Mouse (Mus musculus): ENCODE data around the gene Kcnj12. TPM values are rescaled to one million over a fixed set of nuclear protein-coding genes. Genes with fewer than 3 reads are reported as not detected.

The Kcnj12 gene
- 0.16 and 0.33 TPM in 2 replicates for polyA plus RNA-seq (2014; fragmentation: Nextera tagmentation; extraction: Ambion mirVana)

- no peak for ATAC-seq (ENCODE audit: low FRiP score)
- no peak within 1 kb of the TSS for H3K27ac ChIP-seq (ENCODE audit: low read depth, low read length)
Measured at GRCm38 (mm10) chr11:61022550-61023391, at the start of gene Kcnj12. Kcnj12 (plus strand) TSS chr11:61022564.

GRCm38 (mm10) chr11:60975097-60975496, 47.3 kb upstream of the Kcnj12 start:
- ATAC-seq (ENCODE audit: low FRiP score): no peak
- no peaks in the 10 kb centered on the region for H3K4me1 ChIP-seq (ENCODE audit: control insufficient read depth, insufficient read depth, low read length)
- WGBS: 84% methylated on average over 11 of the region's 11 CpGs

More at GRCm38 (mm10) chr11:61022550-61023391, at the start of gene Kcnj12:
- no peak for DNase-seq (ENCODE audit: low spot score, missing footprints)
- no peaks in the 10 kb centered on the region for H3K36me3 ChIP-seq (ENCODE audit: control insufficient read depth, insufficient read depth, low read length)
- peak within 1 kb of the TSS; percentile 42 for H3K4me3 ChIP-seq (ENCODE audit: low read depth, low read length)
- H3K9ac ChIP-seq (ENCODE audit: low read length): no peak within 1 kb of the TSS
- no peaks in the 10 kb centered on the region; the same call in 1 of the 2 replicates for H3K4me1 ChIP-seq (ENCODE audit: control insufficient read depth, insufficient read depth, low read length)
- no peaks in the 10 kb centered on the region for H3K9me3 ChIP-seq (ENCODE audit: control insufficient read depth, low read length)
- peaks cover 48% of the 10 kb centered on the region for H3K27me3 ChIP-seq (ENCODE audit: control insufficient read depth, insufficient read depth, low read length)
- WGBS: under 1% methylated on average over 79 of the region's 81 CpGs
- H3K4me2 ChIP-seq: peak within 1 kb of the TSS; percentile 74

GRCm38 (mm10) chr11:60976234-60976633, 46.1 kb upstream of the Kcnj12 start:
- no peak overlapping the region for H3K4me2 ChIP-seq
- H3K27me3 ChIP-seq (ENCODE audit: control insufficient read depth, insufficient read depth, low read length): no peaks in the 10 kb centered on the region
- no peaks in the 10 kb centered on the region for H3K36me3 ChIP-seq (ENCODE audit: control insufficient read depth, insufficient read depth, low read length)
- no peak overlapping the region for H3K27ac ChIP-seq (ENCODE audit: low read depth, low read length)
- H3K4me3 ChIP-seq (ENCODE audit: low read depth, low read length): no peak overlapping the region
- 80% methylated on average over 2 of the region's 2 CpGs for WGBS
- DNase-seq (ENCODE audit: low spot score, missing footprints): no peak
- H3K4me1 ChIP-seq (ENCODE audit: control insufficient read depth, insufficient read depth, low read length): no peaks in the 10 kb centered on the region
- H3K9ac ChIP-seq (ENCODE audit: low read length): no peak overlapping the region
- no peaks in the 10 kb centered on the region for H3K9me3 ChIP-seq (ENCODE audit: control insufficient read depth, low read length)
- ATAC-seq (ENCODE audit: low FRiP score): no peak

More at GRCm38 (mm10) chr11:60975097-60975496, 47.3 kb upstream of the Kcnj12 start:
- Histone ChIP-seq H3K27me3 (ENCODE audit: control insufficient read depth, insufficient read depth, low read length) (no peaks in the 10 kb centered on the region), H3K27ac (ENCODE audit: low read depth, low read length) (no peak overlapping the region), H3K36me3 (ENCODE audit: control insufficient read depth, insufficient read depth, low read length) (no peaks in the 10 kb centered on the region), H3K9me3 (ENCODE audit: control insufficient read depth, low read length) (no peaks in the 10 kb centered on the region), H3K4me3 (ENCODE audit: low read depth, low read length) (no peak overlapping the region), H3K4me2 (no peak overlapping the region), H3K9ac (ENCODE audit: low read length) (no peak overlapping the region)
- no peak for DNase-seq (ENCODE audit: low spot score, missing footprints)

GRCm38 (mm10) chr11:60976742-60977141, 45.6 kb upstream of the Kcnj12 start:
- Histone ChIP-seq H3K4me2 (no peak overlapping the region), H3K9ac (ENCODE audit: low read length) (no peak overlapping the region), H3K36me3 (ENCODE audit: control insufficient read depth, insufficient read depth, low read length) (no peaks in the 10 kb centered on the region), H3K9me3 (ENCODE audit: control insufficient read depth, low read length) (no peaks in the 10 kb centered on the region), H3K4me1 (ENCODE audit: control insufficient read depth, insufficient read depth, low read length) (no peaks in the 10 kb centered on the region), H3K27me3 (ENCODE audit: control insufficient read depth, insufficient read depth, low read length) (no peaks in the 10 kb centered on the region), H3K27ac (ENCODE audit: low read depth, low read length) (no peak overlapping the region), H3K4me3 (ENCODE audit: low read depth, low read length) (no peak overlapping the region)
- ATAC-seq (ENCODE audit: low FRiP score): no peak
- 9% methylated on average over 8 of the region's 8 CpGs for WGBS
- DNase-seq (ENCODE audit: low spot score, missing footprints): no peak

GRCm38 (mm10) chr11:60977153-60977552, 45.2 kb upstream of the Kcnj12 start:
- Histone ChIP-seq H3K4me3 (ENCODE audit: low read depth, low read length) (no peak overlapping the region), H3K27ac (ENCODE audit: low read depth, low read length) (no peak overlapping the region), H3K9ac (ENCODE audit: low read length) (no peak overlapping the region), H3K4me2 (no peak overlapping the region), H3K36me3 (ENCODE audit: control insufficient read depth, insufficient read depth, low read length) (no peaks in the 10 kb centered on the region), H3K27me3 (ENCODE audit: control insufficient read depth, insufficient read depth, low read length) (no peaks in the 10 kb centered on the region), H3K9me3 (ENCODE audit: control insufficient read depth, low read length) (no peaks in the 10 kb centered on the region), H3K4me1 (ENCODE audit: control insufficient read depth, insufficient read depth, low read length) (no peaks in the 10 kb centered on the region)
- WGBS: 41% methylated on average over 3 of the region's 3 CpGs
- no peak for ATAC-seq (ENCODE audit: low FRiP score)
- no peak for DNase-seq (ENCODE audit: low spot score, missing footprints)

GRCm38 (mm10) chr11:60978658-60979057, 43.7 kb upstream of the Kcnj12 start:
- Histone ChIP-seq H3K4me1 (ENCODE audit: control insufficient read depth, insufficient read depth, low read length) (no peaks in the 10 kb centered on the region), H3K9ac (ENCODE audit: low read length) (no peak overlapping the region), H3K9me3 (ENCODE audit: control insufficient read depth, low read length) (no peaks in the 10 kb centered on the region), H3K36me3 (ENCODE audit: control insufficient read depth, insufficient read depth, low read length) (no peaks in the 10 kb centered on the region), H3K27ac (ENCODE audit: low read depth, low read length) (no peak overlapping the region), H3K4me2 (no peak overlapping the region), H3K4me3 (ENCODE audit: low read depth, low read length) (no peak overlapping the region), H3K27me3 (ENCODE audit: control insufficient read depth, insufficient read depth, low read length) (no peaks in the 10 kb centered on the region)
- DNase-seq (ENCODE audit: low spot score, missing footprints): no peak
- ATAC-seq (ENCODE audit: low FRiP score): no peak
- 75% methylated on average over 2 of the region's 2 CpGs for WGBS

GRCm38 (mm10) chr11:60979788-60980187, 42.6 kb upstream of the Kcnj12 start:
- H3K27ac ChIP-seq (ENCODE audit: low read depth, low read length): no peak overlapping the region
- ATAC-seq (ENCODE audit: low FRiP score): no peak
- no peaks in the 10 kb centered on the region for H3K36me3 ChIP-seq (ENCODE audit: control insufficient read depth, insufficient read depth, low read length)
- H3K27me3 ChIP-seq (ENCODE audit: control insufficient read depth, insufficient read depth, low read length): no peaks in the 10 kb centered on the region
- H3K4me3 ChIP-seq (ENCODE audit: low read depth, low read length): no peak overlapping the region
- WGBS: 89% methylated on average over 5 of the region's 5 CpGs
- no peak overlapping the region for H3K4me2 ChIP-seq
- no peak overlapping the region for H3K9ac ChIP-seq (ENCODE audit: low read length)
- H3K9me3 ChIP-seq (ENCODE audit: control insufficient read depth, low read length): no peaks in the 10 kb centered on the region
- no peaks in the 10 kb centered on the region for H3K4me1 ChIP-seq (ENCODE audit: control insufficient read depth, insufficient read depth, low read length)
- no peak for DNase-seq (ENCODE audit: low spot score, missing footprints)

- Histone ChIP-seq H3K27ac (ENCODE audit: low read depth, low read length) (no peak overlapping the region), H3K4me3 (ENCODE audit: low read depth, low read length) (no peak overlapping the region), H3K27me3 (ENCODE audit: control insufficient read depth, insufficient read depth, low read length) (no peaks in the 10 kb centered on the region), H3K4me1 (ENCODE audit: control insufficient read depth, insufficient read depth, low read length) (no peaks in the 10 kb centered on the region), H3K4me2 (no peak overlapping the region), H3K9me3 (ENCODE audit: control insufficient read depth, low read length) (no peaks in the 10 kb centered on the region), H3K9ac (ENCODE audit: low read length) (no peak overlapping the region), H3K36me3 (ENCODE audit: control insufficient read depth, insufficient read depth, low read length) (no peaks in the 10 kb centered on the region)
- DNase-seq (ENCODE audit: low spot score, missing footprints): no peak
- no peak for ATAC-seq (ENCODE audit: low FRiP score)
- 70% methylated on average over 14 of the region's 14 CpGs for WGBS
Measured at GRCm38 (mm10) chr11:60981693-60982486, 40.5 kb upstream of the Kcnj12 start.
